ENCODE assay signal across 23 mouse cellular contexts in the genomic region with DNA sequence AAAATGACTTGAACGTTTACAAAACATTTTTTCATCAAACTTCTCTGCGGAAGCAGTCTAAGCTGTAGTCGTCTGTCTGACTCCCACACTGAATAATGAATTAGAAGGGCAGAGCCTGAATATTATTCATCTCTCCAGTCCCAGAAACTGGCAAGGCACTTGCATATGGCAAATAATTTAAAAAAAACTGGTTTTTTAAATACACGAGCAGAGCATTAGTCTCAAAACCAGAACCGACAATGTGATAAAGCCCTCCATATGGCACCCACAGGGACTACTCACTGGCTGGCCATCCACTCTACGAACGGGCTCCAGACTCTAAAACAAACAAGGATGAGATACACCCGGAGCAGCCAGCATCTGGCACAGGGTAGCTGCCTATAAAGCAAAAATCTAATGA. TPM values are rescaled to one million over a fixed set of nuclear protein-coding genes. Genes with fewer than 3 reads are reported as not detected.
DNase-seq lines count a peak whose midpoint lies in the region; ATAC-seq lines count a peak whose summit lies in the region.
"Had no signal": no experiment of that assay in that cellular context is flagged by ENCODE, and none has a peak within 500 bp of the region (broad histone marks: within the 10 kb centered on the region; RNA-seq: fewer than 3 reads in every experiment).

No protein-coding gene starts in this region.

- H3K27me3 ChIP-seq in forebrain, embryonic 13.5 days, result no peaks in the 10 kb centered on the region
- H3K27me3 ChIP-seq in forebrain, embryonic 11.5 days (ENCODE audit: control insufficient read depth, insufficient read depth, low read length), result no peaks in the 10 kb centered on the region
- H3K27me3 ChIP-seq in forebrain, embryonic 16.5 days (replicated peaks; ENCODE audit: control insufficient read depth, insufficient read depth, low read length), result no peaks in the 10 kb centered on the region
- no peaks in the 10 kb centered on the region for H3K27me3 ChIP-seq in limb, embryonic 10.5 days (ENCODE audit: low read depth, poor library complexity, severe bottlenecking)
- H3K27me3 ChIP-seq: hindbrain, embryonic 15.5 days; limb, embryonic 12.5 days; liver, embryonic 12.5 days; midbrain, embryonic 12.5 days; Patski had no signal

- H3K4me3 ChIP-seq in forebrain, embryonic 13.5 days, result no peak overlapping the region
- no peak overlapping the region for H3K4me3 ChIP-seq in forebrain, embryonic 11.5 days (ENCODE audit: low read depth, low read length)
- H3K4me3 ChIP-seq in forebrain, embryonic 16.5 days (replicated peaks; ENCODE audit: low read length), result no peak overlapping the region
- no peak overlapping the region for H3K4me3 ChIP-seq in limb, embryonic 10.5 days
- H3K4me3 ChIP-seq: heart, embryonic 10.5 days; hindbrain, embryonic 15.5 days; limb, embryonic 12.5 days; liver, embryonic 12.5 days; midbrain, embryonic 12.5 days had no signal

- H3K27ac ChIP-seq in forebrain, embryonic 13.5 days, result peak overlapping the region; percentile 20; the same call in 1 of the 2 replicates
- no peak overlapping the region for H3K27ac ChIP-seq in forebrain, embryonic 11.5 days (ENCODE audit: low read depth, low read length)
- peak overlapping the region; percentile 72 for H3K27ac ChIP-seq in forebrain, embryonic 16.5 days (ENCODE audit: low read length)
- H3K27ac ChIP-seq in limb, embryonic 10.5 days, result no peak overlapping the region
- H3K27ac ChIP-seq: heart, embryonic 10.5 days; hindbrain, embryonic 15.5 days; kidney, postnatal 0 days; limb, embryonic 12.5 days; liver, embryonic 12.5 days had no signal

- DNase-seq in forebrain, embryonic 11.5 days (ENCODE audit: low spot score), result no peak
- DNase-seq in layer of hippocampus, adult 8-10 months (ENCODE audit: low spot score in 2 of 2), result peak; percentile 42
- no peak for DNase-seq in layer of hippocampus, adult 9-10 months (ENCODE audit: low spot score)
- DNase-seq in NIH3T3 (ENCODE audit: low read depth), result peak; percentile 56
- DNase-seq in limb, embryonic 10.5 days (ENCODE audit: low spot score), result no peak
- DNase-seq: cerebellum, adult 2 months; cerebellum, postnatal 25 days; embryo, embryonic 11 days; heart, postnatal 4 days; kidney, adult 2 months; lung, adult 18-20 months; lung, postnatal 10 days; thymus, postnatal 14 days had no signal

- H3K4me1 ChIP-seq in forebrain, embryonic 13.5 days, result no peaks in the 10 kb centered on the region
- no peaks in the 10 kb centered on the region for H3K4me1 ChIP-seq in forebrain, embryonic 11.5 days (replicated peaks; ENCODE audit: control insufficient read depth, insufficient read depth, low read length)
- 0 out of 2 replicates have a peak, but pooled peaks cover 9% of the 10 kb centered on the region for H3K4me1 ChIP-seq in forebrain, embryonic 16.5 days (replicated peaks; ENCODE audit: control insufficient read depth, insufficient read depth, low read length)
- peaks cover 11% of the 10 kb centered on the region for H3K4me1 ChIP-seq in limb, embryonic 10.5 days
- H3K4me1 ChIP-seq: heart, embryonic 10.5 days; hindbrain, embryonic 15.5 days; liver, embryonic 12.5 days; midbrain, embryonic 12.5 days had no signal

- H3K4me2 ChIP-seq in forebrain, embryonic 13.5 days, result no peak overlapping the region
- H3K4me2 ChIP-seq in forebrain, embryonic 11.5 days (ENCODE audit: low read depth, low read length, severe bottlenecking), result no peak overlapping the region
- no peak overlapping the region for H3K4me2 ChIP-seq in forebrain, embryonic 16.5 days (ENCODE audit: low read length)
- H3K4me2 ChIP-seq: hindbrain, embryonic 15.5 days; limb, embryonic 12.5 days; liver, embryonic 12.5 days; midbrain, embryonic 12.5 days had no signal

- no peaks in the 10 kb centered on the region for H3K36me3 ChIP-seq in forebrain, embryonic 13.5 days (ENCODE audit: poor library complexity, severe bottlenecking)
- no peaks in the 10 kb centered on the region for H3K36me3 ChIP-seq in forebrain, embryonic 11.5 days (ENCODE audit: control insufficient read depth, insufficient read depth, low read length)
- no peaks in the 10 kb centered on the region for H3K36me3 ChIP-seq in forebrain, embryonic 16.5 days (ENCODE audit: control insufficient read depth, insufficient read depth)
- H3K36me3 ChIP-seq in limb, embryonic 10.5 days, result no peaks in the 10 kb centered on the region
- H3K36me3 ChIP-seq: heart, embryonic 10.5 days; hindbrain, embryonic 15.5 days; limb, embryonic 12.5 days; liver, embryonic 12.5 days; midbrain, embryonic 12.5 days had no signal

- H3K9me3 ChIP-seq in forebrain, embryonic 13.5 days (replicated peaks), result no peaks in the 10 kb centered on the region
- no peaks in the 10 kb centered on the region for H3K9me3 ChIP-seq in forebrain, embryonic 11.5 days (ENCODE audit: control insufficient read depth, low read length)
- H3K9me3 ChIP-seq in forebrain, embryonic 16.5 days (ENCODE audit: control insufficient read depth, low read length), result no peaks in the 10 kb centered on the region
- H3K9me3 ChIP-seq in limb, embryonic 10.5 days (replicated peaks), result no peaks in the 10 kb centered on the region
- H3K9me3 ChIP-seq: heart, embryonic 10.5 days; hindbrain, embryonic 15.5 days; liver, embryonic 12.5 days; midbrain, embryonic 12.5 days had no signal

- no peak overlapping the region for H3K9ac ChIP-seq in forebrain, embryonic 13.5 days
- H3K9ac ChIP-seq in forebrain, embryonic 11.5 days (ENCODE audit: low read length), result no peak overlapping the region
- no peak overlapping the region for H3K9ac ChIP-seq in forebrain, embryonic 16.5 days (replicated peaks; ENCODE audit: low read depth, low read length)
- H3K9ac ChIP-seq: hindbrain, embryonic 15.5 days; limb, embryonic 12.5 days; liver, embryonic 12.5 days; midbrain, embryonic 12.5 days had no signal

- WGBS in forebrain, embryonic 13.5 days, result 77% methylated on average over 8 of the region's 8 CpGs
- WGBS in forebrain, embryonic 11.5 days, result 87% methylated on average over 8 of the region's 8 CpGs
- WGBS in forebrain, embryonic 16.5 days, result 49% methylated on average over 8 of the region's 8 CpGs
- WGBS in limb, embryonic 10.5 days, result 81% methylated on average over 8 of the region's 8 CpGs

- peak; percentile 41; the same call in 1 of the 2 replicates for ATAC-seq in forebrain, embryonic 13.5 days
- no peak for ATAC-seq in forebrain, embryonic 11.5 days (replicated peaks; ENCODE audit: low FRiP score)
- peak; percentile 87 for ATAC-seq in forebrain, embryonic 16.5 days
- no peak for ATAC-seq in megakaryocyte progenitor cell, adult 5-6 weeks (replicated peaks; ENCODE audit: poor library complexity)
- ATAC-seq: liver, embryonic 12.5 days; Patski had no signal

RNA-seq across cellular contexts. Expression of a gene that starts 55.6 kb away (rescaled TPM):
- polyA plus RNA-seq in forebrain, embryonic 13.5 days (2015; fragmentation: Nextera tagmentation; extraction: Ambion mirVana), result 129 and 130 TPM in 2 replicates
- 105 TPM in 2 replicates for polyA plus RNA-seq in forebrain, embryonic 11.5 days (2014; fragmentation: Nextera tagmentation; extraction: Ambion mirVana)
- total RNA-seq in layer of hippocampus, adult 8-10 months (2022), result 10 to 100 TPM; 40.9 to 46.8 (median 42.9) TPM
- 132 and 144 TPM in 2 replicates for polyA plus RNA-seq in forebrain, embryonic 16.5 days (2015; fragmentation: Nextera tagmentation; extraction: Ambion mirVana)
- polyA plus RNA-seq in limb, embryonic 10.5 days (2016; fragmentation: Nextera tagmentation; extraction: Ambion mirVana), result 86.9 and 93.6 TPM in 2 replicates
- total RNA-seq in megakaryocyte progenitor cell, adult 5-6 weeks (2015), result 77.2 and 78.7 TPM in 2 replicates
- total RNA-seq in megakaryocyte progenitor cell, adult 5-6 weeks (2017), result 89.4 and 90.6 TPM in 2 replicates

Comparison
In these comparisons a context has a peak if more than half of its experiments do, and no peak if none do; other contexts are left out.
1. ATAC-seq: peak in forebrain, embryonic 13.5 days (single experiment) and forebrain, embryonic 16.5 days (single experiment); none in forebrain, embryonic 11.5 days (single experiment) and megakaryocyte progenitor cell, adult 5-6 weeks (single experiment).
2. H3K27ac ChIP-seq: peak in forebrain, embryonic 13.5 days (single experiment) and forebrain, embryonic 16.5 days (single experiment); none in forebrain, embryonic 11.5 days (single experiment) and limb, embryonic 10.5 days (single experiment).
3. DNase-seq: peak in layer of hippocampus, adult 8-10 months (2 of 2) and NIH3T3 (single experiment); none in forebrain, embryonic 11.5 days (single experiment), layer of hippocampus, adult 9-10 months (single experiment) and limb, embryonic 10.5 days (single experiment).